Mouse (Mus musculus): ENCODE measurements around the gene Zc3h7b. TPM values are rescaled to one million over a fixed set of nuclear protein-coding genes. Genes with fewer than 3 reads are reported as not detected.

Zc3h7b gene
- total RNA-seq (2023), result 28.1 TPM

GRCm38 (mm10) chr15:81744992-81745600 is at the start of gene Zc3h7b, which contains the start of gene Rangap1:
Zc3h7b (plus strand) TSS chr15:81745057.
Rangap1 (minus strand) TSS chr15:81745530.

GRCm38 (mm10) chr15:81697175-81697574 is 47.7 kb upstream of the Zc3h7b start, which contains the start of gene Chadl:
Chadl (minus strand) TSS chr15:81697287.

DNA sequence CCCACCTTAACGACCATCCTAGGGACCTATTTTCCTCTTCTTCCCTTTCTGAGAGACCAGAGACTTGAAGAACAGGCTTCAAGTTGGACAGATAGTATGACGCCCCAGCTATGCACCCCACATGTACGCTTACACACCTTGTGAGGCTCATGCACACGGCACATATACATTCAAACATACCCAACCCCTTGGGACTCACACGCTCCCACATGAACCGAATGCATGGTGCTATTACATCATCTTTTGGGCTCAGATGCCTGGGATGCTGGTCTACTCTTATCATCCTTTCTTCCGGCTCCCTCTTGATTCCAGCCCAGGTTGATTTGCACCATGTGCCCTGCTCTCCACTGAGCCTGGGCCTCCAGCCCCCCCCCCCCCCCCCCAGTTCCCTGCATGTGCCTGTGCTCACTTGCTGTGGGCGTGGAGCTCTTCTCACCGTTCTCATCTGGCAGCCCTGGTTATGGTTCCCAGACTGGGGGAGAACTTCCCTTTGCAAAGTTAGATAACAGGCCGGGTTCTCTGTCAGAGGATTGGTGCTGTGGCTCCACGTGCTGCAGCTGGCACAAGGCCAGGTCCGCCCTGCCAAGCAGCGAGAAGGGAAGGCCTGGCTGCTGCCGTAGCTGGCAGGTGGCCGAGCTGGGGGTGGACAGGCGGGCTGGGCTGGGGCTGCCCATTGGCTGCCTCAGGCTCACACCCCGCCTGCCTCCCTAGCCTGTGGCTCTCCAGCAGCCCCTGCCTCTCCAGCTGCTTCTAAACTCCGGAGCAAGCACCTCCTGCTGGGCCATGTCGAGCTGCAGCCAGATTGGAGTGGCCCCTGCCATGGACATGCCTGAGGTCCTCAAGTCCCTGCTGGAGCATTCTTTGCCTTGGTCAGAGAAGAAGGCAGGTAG is 57.4 kb downstream of the Zc3h7b start, which contains the start of gene Tef:
Tef (plus strand) TSS at position 421 of the 890 bp plus-strand sequence.

Other genes starting within 250 kb of the Zc3h7b start
- 130 TPM for gene Ep300, start 159.7 kb upstream of the Zc3h7b start, total RNA-seq (2023)
- 45.7 TPM for gene L3mbtl2, start 81.2 kb upstream of the Zc3h7b start, total RNA-seq (2023)
- not detected for gene Chadl, start 47.8 kb upstream of the Zc3h7b start, total RNA-seq (2023)
- 86.9 TPM for gene Rangap1, start 473 bp downstream of the Zc3h7b start, total RNA-seq (2023)
- 25.6 TPM for gene Tef, start 57.4 kb downstream of the Zc3h7b start, total RNA-seq (2023)
- gene Tob2, start 113.7 kb downstream of the Zc3h7b start, total RNA-seq (2023), result 78.4 TPM
- gene Phf5a, start 126.9 kb downstream of the Zc3h7b start, total RNA-seq (2023), result 54.4 TPM
- 151 TPM for gene Aco2, start 127.3 kb downstream of the Zc3h7b start, total RNA-seq (2023)
- 15.0 TPM for gene Polr3h, start 181.2 kb downstream of the Zc3h7b start, total RNA-seq (2023)
- gene Csdc2, start 191.7 kb downstream of the Zc3h7b start, total RNA-seq (2023), result not detected
- gene Pmm1, start 215.9 kb downstream of the Zc3h7b start, total RNA-seq (2023), result 26.1 TPM
- not detected for gene 1700029P11Rik, start 235.5 kb downstream of the Zc3h7b start, total RNA-seq (2023)
- 31.4 TPM for gene Xrcc6, start 242.8 kb downstream of the Zc3h7b start, total RNA-seq (2023)

Measured in CD8-positive naive resting alpha-beta T cell, adult 57 days (primary cell).